Comparison of ENCODE assay signal across 9 mouse cellular contexts in the genomic region with DNA sequence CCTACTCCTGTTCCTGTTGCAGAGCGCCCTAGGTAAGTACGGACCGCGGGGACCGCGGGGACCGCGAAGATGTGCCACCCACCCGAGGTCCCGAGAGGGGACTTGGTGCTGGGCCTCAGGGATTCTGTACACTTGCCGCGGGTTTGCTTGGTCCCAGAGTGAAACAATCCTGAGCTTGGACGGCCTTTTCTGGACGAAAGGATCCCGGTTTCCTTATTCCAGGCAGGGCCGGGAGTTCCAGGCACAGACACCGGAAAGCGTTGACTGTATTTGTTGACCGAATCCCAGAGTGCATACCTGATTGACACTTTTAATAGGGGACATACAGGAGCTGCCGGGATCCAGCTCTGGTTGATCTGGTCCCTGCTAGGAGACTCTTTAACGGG. TPM values are rescaled to one million over a fixed set of nuclear protein-coding genes. Genes with fewer than 3 reads are reported as not detected.
A peak's percentile ranks its signal among the peaks of the same experiment; 100 is the strongest.
DNase-seq lines count a peak whose midpoint lies in the region; ATAC-seq and TF ChIP-seq lines count a peak whose summit lies in the region.
"Had no signal": no experiment of that assay in that cellular context is flagged by ENCODE, and none has a peak within 500 bp of the region (broad histone marks: within the 10 kb centered on the region; RNA-seq: fewer than 3 reads in every experiment).

No protein-coding gene starts in this region.

- TF ChIP-seq CTCF in gastrocnemius, adult 2 months (IDR thresholded peaks at IDR 0.05), result no peak
- TF ChIP-seq CTCF in ES-Bruce4 (IDR thresholded peaks at IDR 0.05; ENCODE audit: low read depth, low read length), result no peak
- no peak for TF ChIP-seq CTCF in forebrain, postnatal 0 days (IDR thresholded peaks at IDR 0.05; ENCODE audit: low read depth)
- TF ChIP-seq CTCF in liver, embryonic 14.5 days (IDR thresholded peaks at IDR 0.05; ENCODE audit: low read depth), result no peak

- no peak for TF ChIP-seq EP300 in ES-Bruce4 (IDR thresholded peaks at IDR 0.05; ENCODE audit: insufficient read depth, low read depth, low read length)
- TF ChIP-seq EP300 in liver, embryonic 14.5 days (IDR thresholded peaks at IDR 0.05; ENCODE audit: low read depth), result no peak

- ATAC-seq in forebrain, postnatal 0 days, result no peak
- ATAC-seq in liver, embryonic 14.5 days (ENCODE audit: insufficient read depth), result no peak

- no peak for TF ChIP-seq POLR2A in ES-Bruce4 (IDR thresholded peaks at IDR 0.05; ENCODE audit: insufficient read depth, low read length)

- peak overlapping the region; percentile 93 for H3K9ac ChIP-seq in ES-Bruce4 (ENCODE audit: low read depth, poor library complexity, severe bottlenecking)
- H3K9ac ChIP-seq in forebrain, postnatal 0 days, result peak overlapping the region; percentile 37
- H3K9ac ChIP-seq in liver, embryonic 14.5 days (replicated peaks), result no peak overlapping the region

- DNase-seq in gastrocnemius, adult 2 months, result no peak
- no peak for DNase-seq in gastrocnemius, postnatal 10 days
- DNase-seq in forebrain, postnatal 0 days, result no peak
- no peak for DNase-seq in liver, embryonic 14.5 days (ENCODE audit: low read depth in 3 of 3, low spot score in 3 of 3)
- DNase-seq in urinary bladder, postnatal 10 days (ENCODE audit: low spot score), result no peak
- DNase-seq in left cerebral cortex, adult 11 months (ENCODE audit: low spot score), result no peak
- no peak for DNase-seq in T-cell, adult 2 months (ENCODE audit: low spot score)

- WGBS in forebrain, postnatal 0 days, result 6% methylated on average over 21 of the region's 21 CpGs
- under 1% methylated on average over 21 of the region's 21 CpGs for WGBS in liver, embryonic 14.5 days (ENCODE audit: insufficient replicate concordance)

- peak overlapping the region; percentile 79 for H3K4me3 ChIP-seq in gastrocnemius, adult 2 months
- H3K4me3 ChIP-seq in ES-Bruce4 (ENCODE audit: low read depth, low read length), result peak overlapping the region; percentile 74
- H3K4me3 ChIP-seq in forebrain, postnatal 0 days (ENCODE audit: low read depth, low read length), result peak overlapping the region; percentile 43
- H3K4me3 ChIP-seq in liver, embryonic 14.5 days (ENCODE audit: insufficient read depth in 1 of 2, low read depth in 2 of 2, low read length in 2 of 2), result peak overlapping the region; percentile 43 to 44
- H3K4me3 ChIP-seq: myocyte had no signal

- H3K36me3 ChIP-seq in ES-Bruce4 (ENCODE audit: control insufficient read depth, insufficient read depth, low read length, poor library complexity, severe bottlenecking), result no peaks in the 10 kb centered on the region
- H3K36me3 ChIP-seq in forebrain, postnatal 0 days (ENCODE audit: insufficient read depth), result no peaks in the 10 kb centered on the region
- no peaks in the 10 kb centered on the region for H3K36me3 ChIP-seq in liver, embryonic 14.5 days (replicated peaks; ENCODE audit: control insufficient read depth, insufficient read depth, low read depth)

- H3K4me2 ChIP-seq in forebrain, postnatal 0 days (ENCODE audit: low read depth), result peak overlapping the region; percentile 92
- peak overlapping the region; percentile 62 for H3K4me2 ChIP-seq in liver, embryonic 14.5 days (ENCODE audit: low read depth)

- peaks cover 10% of the 10 kb centered on the region for H3K27me3 ChIP-seq in ES-Bruce4 (ENCODE audit: control insufficient read depth, insufficient read depth, low read length, poor library complexity, severe bottlenecking)
- H3K27me3 ChIP-seq in forebrain, postnatal 0 days (ENCODE audit: insufficient read depth, low read length), result peaks cover 37% of the 10 kb centered on the region
- peaks cover 51% of the 10 kb centered on the region for H3K27me3 ChIP-seq in liver, embryonic 14.5 days (ENCODE audit: control insufficient read depth, insufficient read depth, low read length)

- intact Hi-C loops in gastrocnemius, adult 2 months (cut with DNase I), result no loop called here

- H3K27ac ChIP-seq in gastrocnemius, adult 2 months, result peak overlapping the region; percentile 66
- no peak overlapping the region for H3K27ac ChIP-seq in ES-Bruce4 (ENCODE audit: insufficient read depth, low read length)
- H3K27ac ChIP-seq in forebrain, postnatal 0 days (ENCODE audit: low read depth, low read length), result no peak overlapping the region
- H3K27ac ChIP-seq in liver, embryonic 14.5 days, result no peak overlapping the region

- peaks cover 3% of the 10 kb centered on the region for H3K4me1 ChIP-seq in ES-Bruce4 (ENCODE audit: control insufficient read depth, insufficient read depth, low read length)
- H3K4me1 ChIP-seq in forebrain, postnatal 0 days (ENCODE audit: insufficient read depth), result no peaks in the 10 kb centered on the region
- no peaks in the 10 kb centered on the region for H3K4me1 ChIP-seq in liver, embryonic 14.5 days (replicated peaks; ENCODE audit: control insufficient read depth in 2 of 2, insufficient read depth in 2 of 2, low read length in 1 of 2)

- H3K9me3 ChIP-seq in ES-Bruce4 (replicated peaks; ENCODE audit: control insufficient read depth, insufficient read depth, low read length, poor library complexity, severe bottlenecking), result no peaks in the 10 kb centered on the region
- H3K9me3 ChIP-seq in forebrain, postnatal 0 days (ENCODE audit: low read length), result no peaks in the 10 kb centered on the region
- no peaks in the 10 kb centered on the region for H3K9me3 ChIP-seq in liver, embryonic 14.5 days (ENCODE audit: control insufficient read depth, low read length)

RNA-seq across cellular contexts. Expression of a gene that starts 0.5 kb away (rescaled TPM):
- under 1 TPM; 0.17 to 0.31 TPM for total RNA-seq in gastrocnemius, adult 2 months (2021)
- under 1 TPM; 0.21 to 0.23 TPM for total RNA-seq in gastrocnemius, postnatal 10 days (2021)
- polyA plus RNA-seq in ES-Bruce4 (2011; ENCODE audit: insufficient read depth, insufficient read length, low read depth, missing spikeins), result 3.8 and 3.9 TPM in 2 replicates
- total RNA-seq in forebrain, postnatal 0 days (2014; rRNA removed), result 0.10 and 0.46 TPM in 2 replicates
- 0.08 and 0.09 TPM in 2 replicates for polyA plus RNA-seq in forebrain, postnatal 0 days (2015; fragmentation: Nextera tagmentation; extraction: Ambion mirVana)
- 0.10 and 0.13 TPM in 2 replicates for polyA plus RNA-seq in liver, embryonic 14.5 days (2012; rRNA removed)
- 0.06 and 0.09 TPM in 2 replicates for polyA plus RNA-seq in liver, embryonic 14.5 days (2014; fragmentation: Nextera tagmentation; extraction: Ambion mirVana)
- polyA plus RNA-seq: myocyte had no signal

RNA-seq across cellular contexts. Expression of a gene that starts 41.4 kb away (rescaled TPM):
- total RNA-seq in gastrocnemius, adult 2 months (2021), result not detected
- total RNA-seq in gastrocnemius, postnatal 10 days (2021), result under 1 TPM; 0.09 to 0.23 TPM
- not detected in 2 replicates for polyA plus RNA-seq in ES-Bruce4 (2011; ENCODE audit: insufficient read depth, insufficient read length, low read depth, missing spikeins)
- 0.62 TPM in 1 of 2 replicates, not detected in the other for total RNA-seq in forebrain, postnatal 0 days (2014; rRNA removed)
- polyA plus RNA-seq in forebrain, postnatal 0 days (2015; fragmentation: Nextera tagmentation; extraction: Ambion mirVana), result not detected in 2 replicates
- 0.98 and 1.3 TPM in 2 replicates for polyA plus RNA-seq in liver, embryonic 14.5 days (2012; rRNA removed)
- polyA plus RNA-seq in liver, embryonic 14.5 days (2014; fragmentation: Nextera tagmentation; extraction: Ambion mirVana), result 0.36 and 0.54 TPM in 2 replicates
